Comparison of ENCODE assay signal across 8 mouse cellular contexts in genomic region chr16:59403684-59404083, GRCm38 (mm10). TPM values are rescaled to one million over a fixed set of nuclear protein-coding genes. Genes with fewer than 3 reads are reported as not detected.
DNase-seq lines count a peak whose midpoint lies in the region; ATAC-seq and TF ChIP-seq lines count a peak whose summit lies in the region.

No protein-coding gene starts in this region.

- H3K9ac ChIP-seq in hindbrain, embryonic 13.5 days = no peak overlapping the region

- no peak overlapping the region for H3K4me3 ChIP-seq in kidney, adult 2 months (ENCODE audit: insufficient read depth, low read depth, low read length)
- no peak overlapping the region for H3K4me3 ChIP-seq in C2C12 (ENCODE audit: insufficient read depth, poor library complexity, severe bottlenecking)
- no peak overlapping the region for H3K4me3 ChIP-seq in hindbrain, embryonic 13.5 days

- H3K4me1 ChIP-seq in kidney, adult 2 months (ENCODE audit: control insufficient read depth, insufficient read depth, low read length) = no peaks in the 10 kb centered on the region
- H3K4me1 ChIP-seq in hindbrain, embryonic 13.5 days (replicated peaks) = no peaks in the 10 kb centered on the region

- peak; percentile 22 for DNase-seq in kidney, adult 2 months
- no peak for DNase-seq in kidney, adult 11 months
- peak; percentile 55 for DNase-seq in adipocyte (ENCODE audit: low spot score)
- peak; percentile 25 for DNase-seq in lung, postnatal 10 days
- DNase-seq in spleen, postnatal 14 days (ENCODE audit: low spot score in 2 of 2) = no peak

- peak; percentile 64 for ATAC-seq in hindbrain, embryonic 13.5 days (ENCODE audit: low FRiP score)
- no peak for ATAC-seq in erythroblast, adult 5-6 weeks (replicated peaks; ENCODE audit: low FRiP score, poor library complexity, severe bottlenecking)

- H3K9me3 ChIP-seq in hindbrain, embryonic 13.5 days = no peaks in the 10 kb centered on the region

- peak; percentile 58 for TF ChIP-seq CTCF in kidney, adult 2 months (conservative IDR thresholded peaks at IDR 0.05; ENCODE audit: insufficient read depth, insufficient read length, low read depth, low read length)
- peak; percentile 52 for TF ChIP-seq CTCF in C2C12 (IDR thresholded peaks at IDR 0.05; ENCODE audit: control insufficient read depth, insufficient read depth, insufficient read length)

- no peak overlapping the region for H3K27ac ChIP-seq in kidney, adult 2 months (ENCODE audit: insufficient read depth, low read depth, low read length)
- H3K27ac ChIP-seq in hindbrain, embryonic 13.5 days = no peak overlapping the region

- WGBS in kidney, adult 2 months = 9% methylated on average over 4 of the region's 4 CpGs
- 20% methylated on average over 4 of the region's 4 CpGs for WGBS in hindbrain, embryonic 13.5 days

- no peaks in the 10 kb centered on the region for H3K27me3 ChIP-seq in kidney, adult 2 months (replicated peaks; ENCODE audit: control insufficient read depth, insufficient read depth, low read length)
- H3K27me3 ChIP-seq in C2C12 (ENCODE audit: control insufficient read depth, insufficient read depth, insufficient read length) = no peaks in the 10 kb centered on the region
- H3K27me3 ChIP-seq in hindbrain, embryonic 13.5 days = no peaks in the 10 kb centered on the region

- no peak for TF ChIP-seq POLR2A in kidney, adult 2 months (IDR thresholded peaks at IDR 0.05; ENCODE audit: low read depth, low read length)

- no peak overlapping the region for H3ac ChIP-seq in C2C12 (ENCODE audit: control insufficient read depth, insufficient read length, low read depth)

- H3K4me2 ChIP-seq in hindbrain, embryonic 13.5 days = no peak overlapping the region

- H3K79me2 ChIP-seq in C2C12 (ENCODE audit: control insufficient read depth, insufficient read depth) = no peaks in the 10 kb centered on the region

- H3K36me3 ChIP-seq in kidney, adult 2 months (ENCODE audit: control insufficient read depth, insufficient read depth, low read length) = no peaks in the 10 kb centered on the region
- no peaks in the 10 kb centered on the region for H3K36me3 ChIP-seq in C2C12 (ENCODE audit: control insufficient read depth, insufficient read depth)
- no peaks in the 10 kb centered on the region for H3K36me3 ChIP-seq in hindbrain, embryonic 13.5 days

- no peaks in the 10 kb centered on the region for H3K79me3 ChIP-seq in C2C12 (ENCODE audit: low read depth)

TF ChIP-seq in C2C12, 6 proteins besides CTCF, POLR2A, EP300 and RAD21:
- no peak for TF ChIP-seq FOSL1 (IDR thresholded peaks at IDR 0.05; ENCODE audit: insufficient read depth, low read length, poor library complexity, severe bottlenecking)
- TF ChIP-seq MYOG (IDR thresholded peaks at IDR 0.05; ENCODE audit: control insufficient read depth, extremely low read depth, insufficient read length) = no peak
- no peak for TF ChIP-seq MAX (IDR thresholded peaks at IDR 0.05)
- TF ChIP-seq MYOD1 (IDR thresholded peaks at IDR 0.05; ENCODE audit: control insufficient read depth, insufficient read length, low read depth) = no peak
- no peak for TF ChIP-seq USF1 (IDR thresholded peaks at IDR 0.05; ENCODE audit: low read depth)
- no peak for TF ChIP-seq CEBPB (IDR thresholded peaks at IDR 0.05; ENCODE audit: low read depth)

RNA-seq across cellular contexts. Expression of gene Gabrr3, which starts 3.4 kb away (rescaled TPM):
- polyA plus RNA-seq in kidney, adult 2 months (2012; rRNA removed) = not detected in 2 replicates
- polyA plus RNA-seq in C2C12 (2012; fragmentation: generic; extraction: Trizol) = not detected
- polyA plus RNA-seq in hindbrain, embryonic 13.5 days (2015; fragmentation: Nextera tagmentation; extraction: Ambion mirVana) = 0.10 TPM in 1 of 2 replicates, not detected in the other
- total RNA-seq in erythroblast, adult 5-6 weeks (2015; ENCODE audit: low replicate concordance) = not detected in 2 replicates
- total RNA-seq in erythroblast, adult 5-6 weeks (2017; ENCODE audit: low replicate concordance) = not detected in 2 replicates

RNA-seq across cellular contexts. Expression of gene Olfr209, which starts 39.9 kb away (rescaled TPM):
- not detected in 2 replicates for polyA plus RNA-seq in kidney, adult 2 months (2012; rRNA removed)
- polyA plus RNA-seq in C2C12 (2012; fragmentation: generic; extraction: Trizol) = not detected
- polyA plus RNA-seq in hindbrain, embryonic 13.5 days (2015; fragmentation: Nextera tagmentation; extraction: Ambion mirVana) = not detected in 2 replicates
- total RNA-seq in erythroblast, adult 5-6 weeks (2015; ENCODE audit: low replicate concordance) = not detected in 2 replicates
- total RNA-seq in erythroblast, adult 5-6 weeks (2017; ENCODE audit: low replicate concordance) = not detected in 2 replicates

RNA-seq across cellular contexts. Expression of gene Olfr206, which starts 54.6 kb away (rescaled TPM):
- not detected in 2 replicates for polyA plus RNA-seq in kidney, adult 2 months (2012; rRNA removed)
- polyA plus RNA-seq in C2C12 (2012; fragmentation: generic; extraction: Trizol) = not detected
- not detected in 2 replicates for polyA plus RNA-seq in hindbrain, embryonic 13.5 days (2015; fragmentation: Nextera tagmentation; extraction: Ambion mirVana)
- not detected in 2 replicates for total RNA-seq in erythroblast, adult 5-6 weeks (2015; ENCODE audit: low replicate concordance)
- total RNA-seq in erythroblast, adult 5-6 weeks (2017; ENCODE audit: low replicate concordance) = not detected in 2 replicates

Comparison
In these comparisons a context has a peak if more than half of its experiments do, and no peak if none do; other contexts are left out.
1. DNase-seq: peak in kidney, adult 2 months (single experiment), adipocyte (single experiment) and lung, postnatal 10 days (single experiment); none in kidney, adult 11 months (single experiment) and spleen, postnatal 14 days (0 of 2).